Mouse (Mus musculus) 3134 (cell line): ENCODE results near the gene Wdr19.
"Not testable (repeated sequence)": the region's sequence is repeated elsewhere in the genome, so short reads cannot be mapped to it uniquely, and the experiment has no call there.

Experiments
- DNase-seq: peaks from one replicate; pipeline ENCODE4 v3.0.0-alpha.2; 2011; ENCODE audit warnings: low spot score; ENCODE audit not compliant: insufficient read length; ENCODE audit errors: extremely low read depth

The Wdr19 gene

DNA sequence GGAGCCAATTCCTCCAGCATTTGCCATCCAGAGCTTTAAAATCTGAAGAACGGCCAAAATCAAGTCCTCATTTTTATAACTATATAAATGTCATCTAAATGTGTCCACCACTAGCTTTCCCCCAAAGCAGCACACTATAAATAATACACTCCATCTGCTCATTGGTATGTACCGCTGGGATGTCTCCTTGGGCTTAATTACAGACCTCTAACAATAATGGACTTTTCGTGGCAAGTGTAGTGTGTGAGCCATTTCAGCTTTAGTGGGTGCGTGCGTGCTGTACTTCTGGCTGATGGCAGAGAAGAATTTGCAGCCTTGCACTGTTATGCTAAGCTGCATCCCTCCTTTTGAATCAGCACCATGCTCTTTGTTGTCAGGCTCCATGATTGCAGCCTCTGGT lies 7.9 kb upstream of the Wdr19 start:
- no peak for DNase-seq

DNA sequence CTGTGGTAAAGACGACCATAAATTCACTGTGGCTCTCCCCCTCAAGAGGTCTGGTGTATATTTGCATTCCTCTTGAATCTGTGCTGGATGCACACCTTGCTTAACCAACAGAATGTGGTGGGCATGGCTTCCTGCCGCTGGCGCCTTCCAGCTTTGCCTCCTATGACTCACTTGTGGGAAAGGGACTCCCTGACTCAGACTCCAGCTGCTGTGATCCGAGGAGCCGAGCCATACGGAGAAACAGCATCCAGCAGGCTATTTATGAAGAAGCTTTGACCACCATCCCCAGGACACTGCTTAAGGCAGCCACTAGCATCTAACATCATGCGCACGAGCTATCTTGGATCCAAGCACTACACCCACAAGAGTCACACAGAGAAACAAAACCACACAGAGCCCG lies 5.1 kb upstream of the Wdr19 start:
- DNase-seq = peak; percentile 77

GRCm38 (mm10) chr5:65204726-65205125 lies 5.2 kb downstream of the Wdr19 start:
- DNase-seq = no peak

DNA sequence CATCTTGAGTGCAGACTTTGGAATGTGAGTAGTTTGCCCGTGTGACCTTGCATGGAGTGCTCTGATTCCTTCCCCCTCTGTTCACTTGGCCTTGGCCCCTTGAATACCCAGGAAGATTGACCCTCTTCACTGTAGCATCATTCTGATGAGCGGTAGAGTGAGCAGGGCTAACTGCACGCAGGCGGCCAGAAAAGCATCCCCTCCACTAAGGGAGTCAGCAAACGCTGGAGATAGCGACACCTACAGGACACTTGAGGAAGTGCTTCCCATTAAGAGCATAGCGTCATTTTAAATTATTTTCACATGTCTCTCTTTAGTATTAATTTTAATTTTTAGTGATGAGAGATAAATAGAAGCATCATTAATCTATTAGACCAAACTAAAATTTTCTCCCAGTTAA lies 13.8 kb downstream of the Wdr19 start:
- DNase-seq = no peak

- DNase-seq = no peak
These were observed 18.1 kb downstream of the Wdr19 start for GRCm38 (mm10) chr5:65217305-65218269.

- no peak for DNase-seq
These were observed 21.5 kb downstream of the Wdr19 start for GRCm38 (mm10) chr5:65221037-65221436.

GRCm38 (mm10) chr5:65224056-65224455 lies 24.6 kb downstream of the Wdr19 start:
- no peak for DNase-seq

GRCm38 (mm10) chr5:65231289-65232003 lies 31.9 kb downstream of the Wdr19 start:
- no peak for DNase-seq

- no peak for DNase-seq
These were observed 43.2 kb downstream of the Wdr19 start for GRCm38 (mm10) chr5:65242740-65243139.

GRCm38 (mm10) chr5:65247296-65247695 lies 47.8 kb downstream of the Wdr19 start:
- DNase-seq = no peak

DNA sequence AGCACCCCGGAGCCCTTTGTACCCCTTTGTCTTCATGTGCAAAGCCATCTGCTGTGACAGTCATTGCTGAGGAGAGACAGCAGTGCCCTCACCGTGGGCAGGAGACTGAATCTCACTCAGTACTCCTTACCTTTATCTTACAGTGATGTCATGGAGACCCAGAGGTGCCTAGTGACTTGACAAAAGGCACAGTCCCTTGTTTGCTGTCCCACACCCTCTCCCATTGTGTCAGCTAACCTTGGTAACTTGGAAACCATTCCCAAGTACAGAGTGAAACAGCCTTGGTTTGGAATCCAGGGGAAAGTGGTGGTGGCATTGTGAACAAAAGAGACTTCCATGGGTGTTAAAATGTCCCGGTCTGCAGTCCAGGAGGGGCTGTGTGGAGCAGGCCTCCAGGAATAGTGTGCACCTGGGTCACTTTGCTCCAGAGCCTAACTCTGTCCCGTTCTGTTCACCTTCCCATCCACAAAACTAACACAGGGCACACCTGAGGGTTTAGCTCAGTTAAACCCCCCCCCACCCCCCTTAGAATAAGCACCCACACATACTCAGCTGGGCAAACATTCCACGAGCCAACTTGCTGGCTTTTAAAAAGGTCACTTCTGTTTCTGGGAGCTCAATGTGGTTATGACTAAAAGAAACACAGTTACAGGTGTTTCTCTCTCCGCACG lies 50.8 kb downstream of the Wdr19 start:
- DNase-seq = no peak

GRCm38 (mm10) chr5:65257910-65258505 lies 58.5 kb downstream of the Wdr19 start:
- DNase-seq = no peak

GRCm38 (mm10) chr5:65273966-65274365 lies 74.5 kb downstream of the Wdr19 start:
- no peak for DNase-seq

DNA sequence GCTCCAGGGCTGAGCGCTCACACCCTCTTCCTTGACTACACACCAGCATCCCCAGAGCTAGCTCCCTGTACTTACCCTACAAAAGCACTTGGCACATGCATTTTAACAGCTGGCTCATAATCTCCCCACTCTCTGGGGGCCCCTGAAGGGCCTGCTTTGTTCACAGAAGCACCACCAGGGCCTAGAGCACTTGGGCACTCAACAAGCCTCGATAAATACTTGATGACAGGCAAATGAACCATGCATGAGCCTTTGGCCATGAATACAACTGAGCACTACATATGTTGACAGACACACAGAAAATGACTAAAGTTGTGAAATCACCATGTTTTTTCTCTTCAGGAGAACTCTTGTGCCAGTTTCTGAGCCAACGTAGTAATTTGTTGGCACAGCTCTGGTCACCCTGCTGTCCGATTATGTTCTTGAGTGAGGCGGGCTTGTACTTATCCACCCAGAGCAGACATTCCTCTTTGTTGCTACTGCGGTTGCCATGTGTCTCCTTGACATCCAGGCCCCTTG lies 79.7 kb downstream of the Wdr19 start:
- no peak for DNase-seq

GRCm38 (mm10) chr5:65281216-65281615 lies 81.7 kb downstream of the Wdr19 start:
- DNase-seq = no peak

- DNase-seq = peak; percentile 22
These were observed 84.7 kb downstream of the Wdr19 start for GRCm38 (mm10) chr5:65284171-65284570.

- no peak for DNase-seq
These were observed 88.5 kb downstream of the Wdr19 start for GRCm38 (mm10) chr5:65287751-65288701.

DNA sequence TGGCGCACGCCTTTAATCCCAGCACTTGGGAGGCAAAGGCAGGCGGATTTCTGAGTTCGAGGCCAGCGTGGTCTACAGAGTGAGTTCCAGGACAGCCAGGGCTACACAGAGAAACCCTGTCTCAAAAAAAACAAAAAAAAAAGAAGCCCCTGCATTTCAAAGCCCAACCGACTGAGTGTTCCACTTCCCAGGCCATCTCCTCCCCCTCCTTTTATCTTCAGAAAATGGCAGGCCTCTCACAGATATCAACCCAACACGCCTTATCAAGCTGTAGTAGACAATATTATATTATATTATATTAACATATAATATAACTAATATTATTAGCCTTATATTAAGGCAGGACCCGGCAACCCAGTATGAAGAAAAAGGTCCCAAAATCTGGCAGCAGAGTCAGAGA lies 89.5 kb downstream of the Wdr19 start:
- not testable (repeated sequence) for DNase-seq

DNA sequence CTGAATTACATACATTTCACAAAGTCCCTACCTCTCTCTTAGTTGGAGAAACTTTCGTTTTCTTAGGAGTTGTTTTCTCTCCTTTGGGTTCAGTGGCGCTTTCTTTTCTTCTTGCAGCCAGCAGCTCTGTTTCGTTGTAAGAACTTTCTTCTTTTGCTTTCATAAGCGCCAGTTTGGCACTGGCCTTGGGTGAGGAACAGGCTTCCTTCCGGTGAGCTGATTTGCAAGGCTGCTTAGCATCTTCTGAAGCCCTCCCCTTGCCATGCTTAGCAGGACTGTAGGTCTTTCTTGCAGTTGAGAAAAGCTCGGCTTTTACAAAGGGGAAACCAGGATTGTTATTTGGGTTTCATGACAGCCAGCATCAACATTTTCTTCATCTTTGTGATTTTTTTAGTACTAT lies 94.1 kb downstream of the Wdr19 start:
- no peak for DNase-seq

DNA sequence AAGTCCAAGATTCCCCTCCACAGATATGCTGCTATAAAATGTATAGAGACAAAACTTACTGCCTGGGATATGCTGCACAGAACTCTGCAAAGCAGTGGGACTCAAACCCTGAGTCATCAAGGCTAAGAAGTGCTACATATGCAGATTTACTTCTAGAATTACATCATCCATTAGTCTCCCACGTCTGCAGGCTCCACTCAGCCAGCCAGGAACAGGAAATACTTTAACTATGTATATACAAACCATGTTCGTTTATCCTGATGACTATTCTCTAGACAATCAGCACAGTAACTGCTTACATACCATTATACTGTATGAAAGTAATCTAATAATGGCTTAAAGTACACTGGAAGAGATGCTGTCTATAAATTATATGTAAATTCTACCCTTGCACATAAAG lies 94.8 kb downstream of the Wdr19 start:
- no peak for DNase-seq
